Mouse (Mus musculus) midbrain, embryonic 13.5 days (tissue): ENCODE measurements around the gene Sf3b6. TPM values are rescaled to one million over a fixed set of nuclear protein-coding genes. Genes with fewer than 3 reads are reported as not detected.

ENCODE experiments used
- ATAC-seq: fragments of 200-750 bp; cut with Nextera tagmentation; 2 replicates; pipeline ENCODE4 v1.8.0; 2017; ENCODE audit warnings: mild to moderate bottlenecking, moderate TSS enrichment, moderate library complexity
- H3K27ac ChIP-seq: fragments of 300-500 bp; sonication (generic); 2 replicates; pipeline ENCODE4 v1.5.1; 2015; ENCODE audit warnings: inconsistent platforms, mild to moderate bottlenecking, moderate library complexity
- H3K27me3 ChIP-seq: fragments of 300-500 bp; sonication (generic); 2 replicates; pipeline ENCODE4 v1.6.1; 2015; ENCODE audit warnings: mild to moderate bottlenecking, inconsistent platforms
- H3K36me3 ChIP-seq: fragments of 300-500 bp; sonication (generic); 2 replicates; pipeline ENCODE4 v1.6.1; 2015; ENCODE audit warnings: mild to moderate bottlenecking, inconsistent platforms
- H3K4me1 ChIP-seq: fragments of 300-500 bp; sonication (generic); replicated peaks from 2 replicates; pipeline ENCODE4 v1.6.1; 2015; ENCODE audit warnings: inconsistent platforms
- H3K4me2 ChIP-seq: fragments of 300-500 bp; sonication (generic); replicated peaks from 2 replicates; pipeline ENCODE4 v1.6.1; 2015; ENCODE audit warnings: moderate library complexity, mild to moderate bottlenecking, inconsistent platforms
- H3K4me3 ChIP-seq: fragments of 300-500 bp; sonication (generic); replicated peaks from 2 replicates; pipeline ENCODE4 v1.5.1; 2015; ENCODE audit warnings: mild to moderate bottlenecking, inconsistent platforms
- H3K9ac ChIP-seq: fragments of 300-500 bp; sonication (generic); replicated peaks from 2 replicates; pipeline ENCODE4 v1.6.1; 2015; ENCODE audit warnings: mild to moderate bottlenecking, inconsistent platforms
- H3K9me3 ChIP-seq: fragments of 300-500 bp; sonication (generic); 2 replicates; pipeline ENCODE4 v1.6.1; 2016; ENCODE audit warnings: mild to moderate bottlenecking, inconsistent platforms
- WGBS: fragments of 180-500 bp; shearing (Covaris S2); methylation state at CpG from one replicate; pipeline ENCODE4 v1.1.7; 2015; 5-methylcytosine and 5-hydroxymethylcytosine counted together
- polyA plus RNA-seq: library from polyadenylated mRNA; unstranded; fragments of >200 nt; fragmentation: Nextera tagmentation; extraction: Ambion mirVana; gene quantifications from 2 replicates; pipeline ENCODE4 v1.2.1, GENCODE M21; 2015

The Sf3b6 gene
- polyA plus RNA-seq, 1 experiment from 2014 or later, result 302 TPM

GRCm38 (mm10) chr12:4842456-4842855 is 25.1 kb downstream of the Sf3b6 start:
- Histone ChIP-seq H3K9me3 (no peaks in the 10 kb centered on the region), H3K4me3 (0 out of 2 replicates have a peak overlapping the region, but pooled peaks have one; percentile 79), H3K27me3 (peaks cover 33% of the 10 kb centered on the region), H3K9ac (no peak overlapping the region), H3K27ac (no peak overlapping the region), H3K4me2 (0 out of 2 replicates have a peak overlapping the region, but pooled peaks have one; percentile 92), H3K36me3 (no peaks in the 10 kb centered on the region), H3K4me1 (peaks cover 24% of the 10 kb centered on the region)
- no peak for ATAC-seq
- WGBS, result 86% methylated on average over 8 of the region's 8 CpGs

- peaks cover 33% of the 10 kb centered on the region for H3K27me3 ChIP-seq
- peak within 1 kb of the TSS; percentile 92 for H3K4me2 ChIP-seq
- peak within 1 kb of the TSS; percentile 63 for H3K9ac ChIP-seq
- no peak within 1 kb of the TSS; the same call in 1 of the 2 replicates for H3K27ac ChIP-seq
- ATAC-seq, result peak; percentile 92
- peaks cover 24% of the 10 kb centered on the region for H3K4me1 ChIP-seq
- H3K4me3 ChIP-seq, result peak within 1 kb of the TSS; percentile 79
- no peaks in the 10 kb centered on the region for H3K36me3 ChIP-seq
- no peaks in the 10 kb centered on the region for H3K9me3 ChIP-seq
- WGBS, result under 1% methylated on average over 30 of the region's 30 CpGs
These were observed 25.7 kb downstream of the Sf3b6 start, which contains the start of gene Wdcp for GRCm38 (mm10) chr12:4842890-4843597. TSS of gene Wdcp (plus strand) at chr12:4843303.

- no peaks in the 10 kb centered on the region for H3K36me3 ChIP-seq
- peaks cover 31% of the 10 kb centered on the region for H3K27me3 ChIP-seq
- under 1% methylated on average over 12 of the region's 12 CpGs for WGBS
- H3K9me3 ChIP-seq, result no peaks in the 10 kb centered on the region
- peak overlapping the region; percentile 60 for H3K4me3 ChIP-seq
- H3K4me1 ChIP-seq, result peaks cover 24% of the 10 kb centered on the region
- no peak overlapping the region for H3K27ac ChIP-seq
- peak overlapping the region; percentile 63 for H3K9ac ChIP-seq
- ATAC-seq, result peak; percentile 18; the same call in 1 of the 2 replicates
- H3K4me2 ChIP-seq, result peak overlapping the region; percentile 77
These were observed 26.4 kb downstream of the Sf3b6 start for GRCm38 (mm10) chr12:4843741-4844140.

- Histone ChIP-seq H3K9me3 (no peaks in the 10 kb centered on the region), H3K4me3 (no peak overlapping the region), H3K36me3 (peaks cover 38% of the 10 kb centered on the region), H3K27ac (no peak overlapping the region), H3K27me3 (no peaks in the 10 kb centered on the region), H3K9ac (no peak overlapping the region), H3K4me1 (0 out of 2 replicates have a peak, but pooled peaks cover 5% of the 10 kb centered on the region), H3K4me2 (no peak overlapping the region)
- WGBS, result 97% methylated on average over 5 of the region's 5 CpGs
- no peak for ATAC-seq
These were observed 38.8 kb downstream of the Sf3b6 start for GRCm38 (mm10) chr12:4856160-4856559.

GRCm38 (mm10) chr12:4856834-4857233 is 39.5 kb downstream of the Sf3b6 start:
- Histone ChIP-seq H3K4me3 (no peak overlapping the region), H3K4me2 (no peak overlapping the region), H3K4me1 (0 out of 2 replicates have a peak, but pooled peaks cover 5% of the 10 kb centered on the region), H3K36me3 (peaks cover 32% of the 10 kb centered on the region), H3K9ac (no peak overlapping the region), H3K27ac (no peak overlapping the region), H3K9me3 (no peaks in the 10 kb centered on the region), H3K27me3 (no peaks in the 10 kb centered on the region)
- ATAC-seq, result no peak
- WGBS, result 96% methylated on average over 2 of the region's 2 CpGs

- WGBS, result 53% methylated on average over 11 of the region's 11 CpGs
- H3K27me3 ChIP-seq, result no peaks in the 10 kb centered on the region
- ATAC-seq, result peak; percentile 73
- no peak overlapping the region for H3K27ac ChIP-seq
- no peak overlapping the region for H3K9ac ChIP-seq
- H3K4me3 ChIP-seq, result no peak overlapping the region
- H3K4me2 ChIP-seq, result no peak overlapping the region
- peaks cover 26% of the 10 kb centered on the region for H3K36me3 ChIP-seq
- H3K4me1 ChIP-seq, result 0 out of 2 replicates have a peak, but pooled peaks cover 5% of the 10 kb centered on the region
- H3K9me3 ChIP-seq, result no peaks in the 10 kb centered on the region
These were observed 42.0 kb downstream of the Sf3b6 start for GRCm38 (mm10) chr12:4859241-4859914.

- WGBS, result 93% methylated on average over 4 of the region's 4 CpGs
- H3K4me2 ChIP-seq, result no peak overlapping the region
- no peak for ATAC-seq
These were observed 45.3 kb downstream of the Sf3b6 start for GRCm38 (mm10) chr12:4862672-4863071.

GRCm38 (mm10) chr12:4863654-4864337 is 46.5 kb downstream of the Sf3b6 start:
- no peak; the same call in 1 of the 2 replicates for ATAC-seq
- Histone ChIP-seq H3K9ac (no peak overlapping the region), H3K27ac (no peak overlapping the region), H3K9me3 (no peaks in the 10 kb centered on the region), H3K27me3 (no peaks in the 10 kb centered on the region), H3K4me1 (0 out of 2 replicates have a peak, but pooled peaks cover 5% of the 10 kb centered on the region), H3K4me3 (no peak overlapping the region), H3K4me2 (no peak overlapping the region), H3K36me3 (no peaks in the 10 kb centered on the region)
- 86% methylated on average over 4 of the region's 4 CpGs for WGBS

More at GRCm38 (mm10) chr12:4862672-4863071, 45.3 kb downstream of the Sf3b6 start:
- Histone ChIP-seq H3K9me3 (no peaks in the 10 kb centered on the region), H3K36me3 (0 out of 2 replicates have a peak, but pooled peaks cover 4% of the 10 kb centered on the region), H3K4me3 (no peak overlapping the region), H3K27ac (no peak overlapping the region), H3K27me3 (no peaks in the 10 kb centered on the region), H3K4me1 (0 out of 2 replicates have a peak, but pooled peaks cover 5% of the 10 kb centered on the region), H3K9ac (no peak overlapping the region)

- H3K27ac ChIP-seq, result no peak overlapping the region
- H3K4me2 ChIP-seq, result no peak overlapping the region
- H3K27me3 ChIP-seq, result no peaks in the 10 kb centered on the region
- H3K4me3 ChIP-seq, result no peak overlapping the region
- ATAC-seq, result no peak; the same call in 1 of the 2 replicates
- 0 out of 2 replicates have a peak overlapping the region, but pooled peaks have one; percentile 10 for H3K9ac ChIP-seq
- no peaks in the 10 kb centered on the region for H3K9me3 ChIP-seq
- WGBS, result 80% methylated on average over 4 of the region's 4 CpGs
- 0 out of 2 replicates have a peak, but pooled peaks cover 5% of the 10 kb centered on the region for H3K4me1 ChIP-seq
- H3K36me3 ChIP-seq, result no peaks in the 10 kb centered on the region
These were observed 47.0 kb downstream of the Sf3b6 start for GRCm38 (mm10) chr12:4864338-4864690.

GRCm38 (mm10) chr12:4868924-4869323 is 51.6 kb downstream of the Sf3b6 start:
- H3K4me3 ChIP-seq, result no peak overlapping the region
- no peak overlapping the region for H3K4me2 ChIP-seq
- no peaks in the 10 kb centered on the region for H3K9me3 ChIP-seq
- H3K9ac ChIP-seq, result no peak overlapping the region
- no peak overlapping the region for H3K27ac ChIP-seq
- no peaks in the 10 kb centered on the region for H3K27me3 ChIP-seq
- H3K36me3 ChIP-seq, result no peaks in the 10 kb centered on the region
- peaks cover 4% of the 10 kb centered on the region for H3K4me1 ChIP-seq
- 81% methylated on average over 8 of the region's 8 CpGs for WGBS
- ATAC-seq, result no peak

- H3K27me3 ChIP-seq, result no peaks in the 10 kb centered on the region
- no peak overlapping the region for H3K4me2 ChIP-seq
- no peak overlapping the region for H3K4me3 ChIP-seq
- no peaks in the 10 kb centered on the region for H3K36me3 ChIP-seq
- no peak overlapping the region for H3K27ac ChIP-seq
- no peaks in the 10 kb centered on the region for H3K9me3 ChIP-seq
- H3K4me1 ChIP-seq, result peaks cover 11% of the 10 kb centered on the region
- H3K9ac ChIP-seq, result no peak overlapping the region
- no peak for ATAC-seq
- WGBS, result 90% methylated on average over 5 of the region's 5 CpGs
These were observed 53.9 kb downstream of the Sf3b6 start for GRCm38 (mm10) chr12:4871260-4871659.
